Mouse (Mus musculus): ENCODE results near the gene Plin3.

The Plin3 gene

DNA sequence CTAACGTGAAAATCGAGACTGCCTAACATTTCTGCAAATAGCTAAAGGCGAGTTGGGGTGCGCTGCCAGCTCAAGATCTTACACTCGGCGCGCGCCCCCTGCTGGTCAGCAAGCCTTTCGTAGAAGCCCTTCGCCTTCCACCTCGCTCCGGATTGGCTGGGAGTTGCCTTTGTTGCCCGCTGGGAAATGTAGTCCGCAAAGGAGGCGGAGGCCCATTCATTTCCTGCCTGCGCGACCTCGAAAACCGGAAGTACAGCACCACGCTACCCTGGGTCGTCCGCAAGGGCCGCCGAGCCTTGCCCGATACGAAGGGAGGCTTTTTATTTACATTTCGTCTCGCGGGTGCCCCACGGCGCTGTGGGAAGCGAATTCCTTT, 36.8 kb downstream of the Plin3 start:
- CTCF ChIA-PET: interaction anchor here (0.5 to 1.2 kb wide), 2 partner anchors 14 to 1072 kb away, joined by 3 to 5 read pairs; no protein-coding TSS in a partner anchor

- CTCF ChIA-PET: interaction anchor here (1.2 kb wide), 1 partner anchor 15 kb away, joined by 5 read pairs; no protein-coding TSS in a partner anchor
Observed at GRCm38 (mm10) chr17:56255429-56255828, 37.2 kb downstream of the Plin3 start.

- CTCF ChIA-PET: no interaction called here
Observed at GRCm38 (mm10) chr17:56254695-56255094, 38.0 kb downstream of the Plin3 start.

DNA sequence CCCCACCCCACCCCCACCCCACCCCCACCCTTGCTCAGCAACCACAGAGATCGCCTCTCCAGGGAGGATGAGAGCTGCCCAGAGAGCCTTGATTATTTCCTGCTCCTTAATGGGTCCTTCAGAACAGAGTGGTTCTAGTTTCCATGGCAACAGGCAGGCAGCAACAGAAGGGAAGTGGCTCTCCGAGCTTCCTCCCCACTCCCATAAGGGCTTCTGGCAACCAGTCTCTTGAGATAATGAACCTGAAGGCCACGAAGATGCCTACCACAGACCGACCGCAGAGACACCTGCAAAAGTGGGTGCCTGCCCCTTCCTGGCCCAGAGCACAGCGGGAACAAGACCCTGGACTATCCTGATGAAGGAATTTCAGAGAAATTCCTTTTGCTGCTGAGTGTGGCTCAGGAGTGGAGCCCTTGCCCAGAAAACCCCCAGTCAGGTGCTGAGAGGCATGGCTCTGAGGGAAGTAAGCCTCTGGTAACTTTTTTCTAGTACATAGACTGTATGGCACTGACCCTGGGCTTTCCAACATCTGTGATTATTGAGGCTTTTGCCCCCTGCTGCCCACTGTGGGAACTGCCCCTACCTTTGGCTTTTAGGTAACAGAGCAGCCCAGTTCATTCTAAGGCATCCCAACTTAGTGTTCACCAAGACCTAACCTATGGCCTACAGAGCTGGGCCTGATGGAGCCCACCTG, 41.4 kb downstream of the Plin3 start:
- CTCF ChIA-PET: no interaction called here

- CTCF ChIA-PET: no interaction called here
Observed at GRCm38 (mm10) chr17:56245608-56246007, 47.1 kb downstream of the Plin3 start.

GRCm38 (mm10) chr17:56241541-56242401, 50.9 kb downstream of the Plin3 start:
- CTCF ChIA-PET: no interaction called here

GRCm38 (mm10) chr17:56233818-56234469, 58.7 kb downstream of the Plin3 start:
- CTCF ChIA-PET: no interaction called here

DNA sequence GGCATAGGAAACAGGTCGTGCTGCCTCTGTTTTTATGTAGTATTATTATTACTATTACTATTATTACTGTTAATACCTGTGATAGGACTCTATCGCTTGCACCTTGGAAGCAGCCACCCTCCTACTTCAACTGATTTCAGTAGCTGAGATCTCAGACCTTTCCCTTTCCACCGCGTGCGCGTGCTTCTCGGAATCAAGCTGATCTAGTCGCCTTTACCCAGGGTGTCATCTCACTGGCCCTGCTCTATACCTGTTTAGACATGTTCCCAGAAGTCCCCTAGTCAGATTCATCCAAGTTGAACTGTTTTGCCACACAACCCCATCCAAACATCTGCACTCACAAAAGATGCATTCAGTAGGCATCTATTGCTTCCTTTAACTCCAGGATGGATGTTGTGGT, 59.3 kb downstream of the Plin3 start:
- CTCF ChIA-PET: no interaction called here

DNA sequence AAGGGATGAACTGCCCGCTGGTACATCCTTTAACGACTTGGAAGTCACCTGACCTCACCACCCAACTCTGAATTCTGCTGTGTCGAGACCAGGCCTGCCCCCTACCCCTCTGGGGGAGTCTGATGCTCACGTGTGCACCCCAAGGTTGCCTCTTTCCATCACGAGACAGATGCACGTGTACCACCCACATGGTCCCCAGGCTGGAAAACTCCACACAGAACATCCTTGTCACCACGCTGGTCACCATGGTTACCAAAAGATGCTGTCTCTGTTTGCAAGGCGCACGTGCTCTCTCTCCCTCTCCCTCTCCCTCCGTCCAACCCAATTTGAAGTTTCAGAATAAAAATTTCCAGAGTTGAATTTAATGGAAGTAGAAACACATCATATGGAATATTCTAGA, 62.7 kb downstream of the Plin3 start:
- CTCF ChIA-PET: no interaction called here
